Mouse (Mus musculus) intestine, embryonic 16.5 days (tissue): ENCODE results near the gene Acvrl1. TPM values are rescaled to one million over a fixed set of nuclear protein-coding genes. Genes with fewer than 3 reads are reported as not detected.

Experiments used
- ATAC-seq: fragments of 200-750 bp; cut with Nextera tagmentation; 2 replicates; pipeline ENCODE4 v1.8.0; 2017; ENCODE audit warnings: moderate TSS enrichment, moderate library complexity
- H3K27ac ChIP-seq: fragments of 300-500 bp; sonication (generic); 2 replicates; pipeline ENCODE4 v1.5.1; 2014; ENCODE audit warnings: mild to moderate bottlenecking, low read length
- H3K27me3 ChIP-seq: fragments of 300-500 bp; sonication (generic); replicated peaks from 2 replicates; pipeline ENCODE4 v1.6.1; 2014; ENCODE audit warnings: low read length, control low read depth, mixed read lengths; ENCODE audit not compliant: control insufficient read depth, insufficient read depth
- H3K36me3 ChIP-seq: fragments of 300-500 bp; sonication (generic); 2 replicates; pipeline ENCODE4 v1.6.1; 2014; ENCODE audit warnings: low read length, control low read depth; ENCODE audit not compliant: control insufficient read depth, insufficient read depth
- H3K4me1 ChIP-seq: fragments of 300-500 bp; sonication (generic); 2 replicates; pipeline ENCODE4 v1.6.1; 2014; ENCODE audit warnings: low read length, control low read depth, mixed read lengths; ENCODE audit not compliant: control insufficient read depth, insufficient read depth
- H3K4me2 ChIP-seq: fragments of 300-500 bp; sonication (generic); 2 replicates; pipeline ENCODE4 v1.6.1; 2014; ENCODE audit warnings: low read depth, low read length, control low read depth
- H3K4me3 ChIP-seq: fragments of 300-500 bp; sonication (generic); 2 replicates; pipeline ENCODE4 v1.5.1; 2014; ENCODE audit warnings: mild to moderate bottlenecking, low read length
- H3K9ac ChIP-seq: fragments of 300-500 bp; sonication (generic); 2 replicates; pipeline ENCODE4 v1.6.1; 2014; ENCODE audit warnings: low read depth, low read length
- H3K9me3 ChIP-seq: fragments of 300-500 bp; sonication (generic); 2 replicates; pipeline ENCODE4 v1.6.1; 2016; ENCODE audit warnings: low read length, control low read depth; ENCODE audit not compliant: control insufficient read depth
- WGBS: fragments of 180-500 bp; shearing (Covaris S2); extraction: QIAGEN DNeasy Blood & Tissue Kit; methylation state at CpG from one replicate; pipeline ENCODE4 v1.1.7; 2014; 5-methylcytosine and 5-hydroxymethylcytosine counted together
- polyA plus RNA-seq: library from polyadenylated mRNA; unstranded; fragments of >200 nt; fragmentation: Nextera tagmentation; extraction: Ambion mirVana; gene quantifications from 2 replicates; pipeline ENCODE4 v1.2.1, GENCODE M21; 2015

Gene Acvrl1
- polyA plus RNA-seq, 1 experiment from 2014 or later: 31.9 TPM

- H3K9ac ChIP-seq: peak overlapping the region; percentile 61
- ATAC-seq: peak; percentile 68
Measured at GRCm38 (mm10) chr15:101133993-101134704, 5.8 kb downstream of the Acvrl1 start.

GRCm38 (mm10) chr15:101135405-101135804, 7.1 kb downstream of the Acvrl1 start:
- Histone ChIP-seq H3K27me3 (no peaks in the 10 kb centered on the region), H3K9ac (peak overlapping the region; percentile 61), H3K4me1 (peaks cover 54% of the 10 kb centered on the region), H3K36me3 (peaks cover 5% of the 10 kb centered on the region), H3K9me3 (no peaks in the 10 kb centered on the region), H3K4me2 (peak overlapping the region; percentile 46), H3K27ac (peak overlapping the region; percentile 65), H3K4me3 (peak overlapping the region; percentile 45)
- WGBS: 47% methylated on average over 8 of the region's 8 CpGs
- ATAC-seq: no peak

More at GRCm38 (mm10) chr15:101133993-101134704, 5.8 kb downstream of the Acvrl1 start:
- Histone ChIP-seq H3K4me2 (peak overlapping the region; percentile 46), H3K36me3 (peaks cover 5% of the 10 kb centered on the region), H3K27me3 (no peaks in the 10 kb centered on the region), H3K4me1 (peaks cover 49% of the 10 kb centered on the region), H3K4me3 (peak overlapping the region; percentile 45), H3K9me3 (no peaks in the 10 kb centered on the region), H3K27ac (peak overlapping the region; percentile 89)
- WGBS: 21% methylated on average over 15 of the region's 15 CpGs

GRCm38 (mm10) chr15:101137455-101137854, 9.1 kb downstream of the Acvrl1 start:
- H3K9ac ChIP-seq: no peak overlapping the region
- no peak overlapping the region for H3K4me2 ChIP-seq
- H3K4me3 ChIP-seq: no peak overlapping the region
- peaks cover 5% of the 10 kb centered on the region for H3K36me3 ChIP-seq
- ATAC-seq: no peak
- peaks cover 54% of the 10 kb centered on the region for H3K4me1 ChIP-seq
- H3K27me3 ChIP-seq: no peaks in the 10 kb centered on the region
- 82% methylated on average over 11 of the region's 11 CpGs for WGBS
- H3K27ac ChIP-seq: no peak overlapping the region
- H3K9me3 ChIP-seq: no peaks in the 10 kb centered on the region

- ATAC-seq: no peak
Measured at GRCm38 (mm10) chr15:101138675-101139074, 10.4 kb downstream of the Acvrl1 start.

GRCm38 (mm10) chr15:101139885-101140284, 11.6 kb downstream of the Acvrl1 start:
- no peaks in the 10 kb centered on the region for H3K9me3 ChIP-seq
- 23% methylated on average over 12 of the region's 12 CpGs for WGBS
- peak overlapping the region; percentile 23 for H3K9ac ChIP-seq
- H3K27ac ChIP-seq: peak overlapping the region; percentile 53
- peak; percentile 10 for ATAC-seq
- no peaks in the 10 kb centered on the region for H3K27me3 ChIP-seq
- H3K4me2 ChIP-seq: peak overlapping the region; percentile 19; the same call in 1 of the 2 replicates
- peaks cover 54% of the 10 kb centered on the region for H3K4me1 ChIP-seq
- H3K4me3 ChIP-seq: no peak overlapping the region
- peaks cover 5% of the 10 kb centered on the region for H3K36me3 ChIP-seq

More at GRCm38 (mm10) chr15:101138675-101139074, 10.4 kb downstream of the Acvrl1 start:
- Histone ChIP-seq H3K27ac (no peak overlapping the region), H3K27me3 (no peaks in the 10 kb centered on the region), H3K36me3 (peaks cover 5% of the 10 kb centered on the region), H3K4me1 (peaks cover 56% of the 10 kb centered on the region), H3K4me2 (no peak overlapping the region), H3K4me3 (no peak overlapping the region), H3K9ac (no peak overlapping the region), H3K9me3 (no peaks in the 10 kb centered on the region)
- WGBS: 60% methylated on average over 3 of the region's 3 CpGs

GRCm38 (mm10) chr15:101140587-101140986, 12.3 kb downstream of the Acvrl1 start:
- Histone ChIP-seq H3K27ac (peak overlapping the region; percentile 53), H3K36me3 (peaks cover 5% of the 10 kb centered on the region), H3K9me3 (no peaks in the 10 kb centered on the region), H3K9ac (peak overlapping the region; percentile 37; the same call in 1 of the 2 replicates), H3K4me1 (peaks cover 58% of the 10 kb centered on the region), H3K27me3 (no peaks in the 10 kb centered on the region), H3K4me3 (0 out of 2 replicates have a peak overlapping the region, but pooled peaks have one; percentile 9), H3K4me2 (peak overlapping the region; percentile 47)
- ATAC-seq: no peak
- WGBS: 48% methylated on average over 6 of the region's 6 CpGs

- no peaks in the 10 kb centered on the region for H3K27me3 ChIP-seq
- H3K4me1 ChIP-seq: peaks cover 63% of the 10 kb centered on the region
- peak; percentile 57 for ATAC-seq
- H3K4me3 ChIP-seq: 0 out of 2 replicates have a peak overlapping the region, but pooled peaks have one; percentile 9
- H3K9me3 ChIP-seq: no peaks in the 10 kb centered on the region
- WGBS: 4% methylated on average over 7 of the region's 14 CpGs
- H3K9ac ChIP-seq: 0 out of 2 replicates have a peak overlapping the region, but pooled peaks have one; percentile 37
- peak overlapping the region; percentile 53 for H3K27ac ChIP-seq
- peaks cover 5% of the 10 kb centered on the region for H3K36me3 ChIP-seq
- H3K4me2 ChIP-seq: peak overlapping the region; percentile 47
Measured at GRCm38 (mm10) chr15:101141061-101141541, 12.8 kb downstream of the Acvrl1 start.

- no peaks in the 10 kb centered on the region for H3K27me3 ChIP-seq
- ATAC-seq: no peak
- H3K4me1 ChIP-seq: peaks cover 70% of the 10 kb centered on the region
- H3K27ac ChIP-seq: no peak overlapping the region
- no peaks in the 10 kb centered on the region; the same call in 1 of the 2 replicates for H3K36me3 ChIP-seq
- no peaks in the 10 kb centered on the region for H3K9me3 ChIP-seq
- no peak overlapping the region for H3K4me3 ChIP-seq
- no peak overlapping the region for H3K4me2 ChIP-seq
- WGBS: 57% methylated on average over 8 of the region's 8 CpGs
- no peak overlapping the region for H3K9ac ChIP-seq
Measured at GRCm38 (mm10) chr15:101142672-101143071, 14.3 kb downstream of the Acvrl1 start.

GRCm38 (mm10) chr15:101143494-101143893, 15.2 kb downstream of the Acvrl1 start:
- 32% methylated on average over 8 of the region's 8 CpGs for WGBS
- H3K36me3 ChIP-seq: no peaks in the 10 kb centered on the region; the same call in 1 of the 2 replicates
- no peak for ATAC-seq
- peak overlapping the region; percentile 31; the same call in 1 of the 2 replicates for H3K27ac ChIP-seq
- H3K9ac ChIP-seq: peak overlapping the region; percentile 67
- H3K4me3 ChIP-seq: no peak overlapping the region
- H3K4me1 ChIP-seq: peaks cover 72% of the 10 kb centered on the region
- H3K4me2 ChIP-seq: peak overlapping the region; percentile 4; the same call in 1 of the 2 replicates
- no peaks in the 10 kb centered on the region for H3K27me3 ChIP-seq
- no peaks in the 10 kb centered on the region for H3K9me3 ChIP-seq
